Mouse (Mus musculus): ENCODE results near the gene Ccdc69.
"Not testable (repeated sequence)": the region's sequence is repeated elsewhere in the genome, so short reads cannot be mapped to it uniquely, and the experiment has no call there.

The Ccdc69 gene

GRCm38 (mm10) chr11:55077331-55078231 is at the start of gene Ccdc69:
TSS of gene Ccdc69 (minus strand) at chr11:55078131.
- DNase-seq = peak; percentile 32

GRCm38 (mm10) chr11:55126663-55127062 is 48.7 kb upstream of the Ccdc69 start:
- no peak for DNase-seq

- no peak for DNase-seq
Measured at GRCm38 (mm10) chr11:55121430-55121829, 43.5 kb upstream of the Ccdc69 start.

- DNase-seq = no peak
Measured at GRCm38 (mm10) chr11:55120821-55121271, 42.9 kb upstream of the Ccdc69 start.

GRCm38 (mm10) chr11:55120279-55120678 is 42.3 kb upstream of the Ccdc69 start:
- DNase-seq = no peak

- no peak for DNase-seq
Measured at GRCm38 (mm10) chr11:55117031-55117430, 39.1 kb upstream of the Ccdc69 start.

GRCm38 (mm10) chr11:55116004-55116403 is 38.1 kb upstream of the Ccdc69 start:
- DNase-seq = no peak

GRCm38 (mm10) chr11:55114291-55114690 is 36.4 kb upstream of the Ccdc69 start:
- no peak for DNase-seq

GRCm38 (mm10) chr11:55113861-55114250 is 35.9 kb upstream of the Ccdc69 start:
- DNase-seq = not testable (repeated sequence)

- no peak for DNase-seq
Measured at GRCm38 (mm10) chr11:55113209-55113860, 35.4 kb upstream of the Ccdc69 start.

GRCm38 (mm10) chr11:55110566-55111169 is 32.7 kb upstream of the Ccdc69 start:
- DNase-seq = no peak

GRCm38 (mm10) chr11:55109521-55110300 is 31.8 kb upstream of the Ccdc69 start:
- DNase-seq = no peak

GRCm38 (mm10) chr11:55106636-55107035 is 28.7 kb upstream of the Ccdc69 start:
- no peak for DNase-seq

- no peak for DNase-seq
Measured at GRCm38 (mm10) chr11:55105389-55105788, 27.5 kb upstream of the Ccdc69 start.

- no peak for DNase-seq
Measured at GRCm38 (mm10) chr11:55103229-55103628, 25.3 kb upstream of the Ccdc69 start.

GRCm38 (mm10) chr11:55102015-55102414 is 24.1 kb upstream of the Ccdc69 start:
- DNase-seq = no peak

- no peak for DNase-seq
Measured at GRCm38 (mm10) chr11:55099868-55100267, 21.9 kb upstream of the Ccdc69 start.

- DNase-seq = no peak
Measured at GRCm38 (mm10) chr11:55099019-55099771, 21.3 kb upstream of the Ccdc69 start.

GRCm38 (mm10) chr11:55098189-55098915 is 20.4 kb upstream of the Ccdc69 start:
- no peak for DNase-seq

- peak; percentile 93 for DNase-seq
Measured at GRCm38 (mm10) chr11:55097463-55098188, 19.7 kb upstream of the Ccdc69 start, which contains the start of gene Gm2a. TSS of gene Gm2a (plus strand) at chr11:55098115.

Data from right cerebral cortex, postnatal 25 days (tissue).